Mouse (Mus musculus): ENCODE results near the gene Mcidas. TPM values are rescaled to one million over a fixed set of nuclear protein-coding genes. Genes with fewer than 3 reads are reported as not detected.

Mcidas gene
- not detected for polyA plus RNA-seq (2017; shearing (Covaris generic))

GRCm38 (mm10) chr13:112993531-112994152, at the start of gene Mcidas:
Gene Mcidas (plus strand): TSS chr13:112993845.

GRCm38 (mm10) chr13:112987532-112987943, 6.1 kb upstream of the Mcidas start, which contains the start of gene Ccno:
Gene Ccno (plus strand): TSS chr13:112987802.

GRCm38 (mm10) chr13:113034950-113035421, 41.3 kb downstream of the Mcidas start, which contains the start of gene Cdc20b:
Gene Cdc20b (plus strand): TSS chr13:113035111.

GRCm38 (mm10) chr13:113046211-113046883, 52.7 kb downstream of the Mcidas start, which contains the start of gene Gpx8:
Gene Gpx8 (minus strand): TSS chr13:113046410.

Other genes starting within 250 kb of the Mcidas start
- not detected for gene Plpp1, start 193.1 kb upstream of the Mcidas start, polyA plus RNA-seq (2017; shearing (Covaris generic))
- 77.0 TPM for gene Mtrex, start 66.4 kb upstream of the Mcidas start, polyA plus RNA-seq (2017; shearing (Covaris generic))
- gene Dhx29, start 66.4 kb upstream of the Mcidas start, polyA plus RNA-seq (2017; shearing (Covaris generic)): 23.8 TPM
- gene Ccno, start 6.0 kb upstream of the Mcidas start, polyA plus RNA-seq (2017; shearing (Covaris generic)): 1.5 TPM
- gene Cdc20b, start 41.3 kb downstream of the Mcidas start, polyA plus RNA-seq (2017; shearing (Covaris generic)): not detected
- gene Gpx8, start 52.6 kb downstream of the Mcidas start, polyA plus RNA-seq (2017; shearing (Covaris generic)): not detected
- gene Gzma, start 107.1 kb downstream of the Mcidas start, polyA plus RNA-seq (2017; shearing (Covaris generic)): not detected
- not detected for gene Esm1, start 215.8 kb downstream of the Mcidas start, polyA plus RNA-seq (2017; shearing (Covaris generic))
- gene Gzmk, start 232.1 kb downstream of the Mcidas start, polyA plus RNA-seq (2017; shearing (Covaris generic)): not detected